Mouse (Mus musculus): Measurements from ENCODE around the gene Eipr1. TPM values are rescaled to one million over a fixed set of nuclear protein-coding genes. Genes with fewer than 3 reads are reported as not detected.

Eipr1 gene
- polyA plus RNA-seq, 1 experiment from 2014 or later = 70.8 TPM

DNA sequence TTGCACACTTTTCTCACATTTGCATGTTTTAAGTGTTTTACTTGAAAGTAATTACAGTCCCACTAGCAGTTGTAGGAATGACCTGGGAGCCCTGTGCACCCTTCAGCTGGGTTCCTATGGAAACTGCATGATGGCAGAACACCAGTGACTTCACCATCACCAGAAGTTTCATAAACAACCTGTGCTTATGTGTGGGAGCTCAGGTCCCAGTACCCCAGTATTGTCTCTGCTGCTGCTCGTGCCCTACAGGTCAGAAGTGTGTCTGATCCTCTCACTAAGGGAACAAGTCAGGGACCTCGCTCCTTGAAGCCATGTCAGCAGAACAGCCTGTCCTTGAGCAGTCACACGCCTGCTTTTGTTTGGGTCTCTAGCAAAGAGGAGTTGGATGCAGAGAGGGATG, 78.9 kb downstream of the Eipr1 start:
- Histone ChIP-seq H3K4me1 (no peaks in the 10 kb centered on the region), H3K9ac (replicated peaks) (no peak overlapping the region), H3K36me3 (0 out of 2 replicates have a peak, but pooled peaks cover 6% of the 10 kb centered on the region), H3K27me3 (replicated peaks) (no peaks in the 10 kb centered on the region), H3K4me2 (no peak overlapping the region), H3K27ac (replicated peaks) (no peak overlapping the region), H3K9me3 (replicated peaks) (no peaks in the 10 kb centered on the region), H3K4me3 (replicated peaks) (no peak overlapping the region)
- WGBS = 90% methylated on average over 3 of the region's 3 CpGs
- ATAC-seq (ENCODE audit: low FRiP score) = no peak

GRCm38 (mm10) chr12:28831066-28831733, 79.6 kb downstream of the Eipr1 start:
- Histone ChIP-seq H3K27ac (replicated peaks) (no peak overlapping the region), H3K36me3 (0 out of 2 replicates have a peak, but pooled peaks cover 6% of the 10 kb centered on the region), H3K9ac (replicated peaks) (no peak overlapping the region), H3K4me1 (0 out of 2 replicates have a peak, but pooled peaks cover 3% of the 10 kb centered on the region), H3K4me2 (no peak overlapping the region), H3K27me3 (replicated peaks) (no peaks in the 10 kb centered on the region), H3K9me3 (replicated peaks) (no peaks in the 10 kb centered on the region), H3K4me3 (replicated peaks) (no peak overlapping the region)
- ATAC-seq (ENCODE audit: low FRiP score) = no peak
- WGBS = 61% methylated on average over 7 of the region's 7 CpGs

GRCm38 (mm10) chr12:28834266-28834665, 82.7 kb downstream of the Eipr1 start:
- Histone ChIP-seq H3K9ac (replicated peaks) (no peak overlapping the region), H3K27ac (replicated peaks) (no peak overlapping the region), H3K27me3 (replicated peaks) (no peaks in the 10 kb centered on the region), H3K4me2 (no peak overlapping the region), H3K36me3 (0 out of 2 replicates have a peak, but pooled peaks cover under 1% of the 10 kb centered on the region), H3K4me3 (replicated peaks) (no peak overlapping the region), H3K9me3 (replicated peaks) (no peaks in the 10 kb centered on the region), H3K4me1 (peaks cover 11% of the 10 kb centered on the region; the same call in 1 of the 2 replicates)
- 85% methylated on average over 6 of the region's 6 CpGs for WGBS
- ATAC-seq (ENCODE audit: low FRiP score) = no peak

- WGBS = 89% methylated on average over 3 of the region's 3 CpGs
- no peak for ATAC-seq (ENCODE audit: low FRiP score)
These were observed 84.1 kb downstream of the Eipr1 start for GRCm38 (mm10) chr12:28835683-28836082.

DNA sequence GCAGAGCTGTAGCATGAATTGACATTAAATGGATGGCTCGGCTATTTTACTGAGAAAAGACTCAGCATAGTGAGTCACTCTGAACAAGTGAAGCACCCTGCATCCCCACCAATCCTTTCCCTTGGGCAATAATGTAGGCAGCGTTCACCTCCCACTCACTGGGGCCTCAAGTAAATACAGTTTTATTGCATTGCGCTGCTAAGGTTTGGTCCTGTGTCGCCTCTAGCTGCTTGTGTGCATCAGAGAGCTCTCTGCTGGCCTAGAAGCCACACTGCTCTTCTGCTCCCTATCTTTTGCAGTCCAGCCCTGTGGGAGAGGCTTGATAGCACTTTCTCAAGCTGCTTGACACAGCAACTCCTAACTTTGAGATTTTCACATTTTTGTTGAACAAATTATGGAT, 86.7 kb downstream of the Eipr1 start:
- 33% methylated on average over 4 of the region's 4 CpGs for whole genome bisulfite sequencing
- no peak overlapping the region for H3K4me3 ChIP-seq (replicated peaks)
- H3K9me3 ChIP-seq (replicated peaks) = no peaks in the 10 kb centered on the region
- 0 out of 2 replicates have a peak, but pooled peaks have one; percentile 38 for ATAC-seq (ENCODE audit: low FRiP score)
- no peaks in the 10 kb centered on the region for H3K27me3 ChIP-seq (replicated peaks)
- H3K4me1 ChIP-seq = peaks cover 11% of the 10 kb centered on the region; the same call in 1 of the 2 replicates
- H3K9ac ChIP-seq (replicated peaks) = no peak overlapping the region
- H3K36me3 ChIP-seq = no peaks in the 10 kb centered on the region
- no peak overlapping the region for H3K27ac ChIP-seq (replicated peaks)
- no peak overlapping the region for H3K4me2 ChIP-seq

More at GRCm38 (mm10) chr12:28835683-28836082, 84.1 kb downstream of the Eipr1 start:
- H3K36me3 ChIP-seq = no peaks in the 10 kb centered on the region
- H3K27me3 ChIP-seq (replicated peaks) = no peaks in the 10 kb centered on the region
- H3K9me3 ChIP-seq (replicated peaks) = no peaks in the 10 kb centered on the region
- no peak overlapping the region for H3K4me2 ChIP-seq
- H3K4me3 ChIP-seq (replicated peaks) = no peak overlapping the region
- no peak overlapping the region for H3K9ac ChIP-seq (replicated peaks)
- H3K4me1 ChIP-seq = peaks cover 11% of the 10 kb centered on the region; the same call in 1 of the 2 replicates
- H3K27ac ChIP-seq (replicated peaks) = no peak overlapping the region

DNA sequence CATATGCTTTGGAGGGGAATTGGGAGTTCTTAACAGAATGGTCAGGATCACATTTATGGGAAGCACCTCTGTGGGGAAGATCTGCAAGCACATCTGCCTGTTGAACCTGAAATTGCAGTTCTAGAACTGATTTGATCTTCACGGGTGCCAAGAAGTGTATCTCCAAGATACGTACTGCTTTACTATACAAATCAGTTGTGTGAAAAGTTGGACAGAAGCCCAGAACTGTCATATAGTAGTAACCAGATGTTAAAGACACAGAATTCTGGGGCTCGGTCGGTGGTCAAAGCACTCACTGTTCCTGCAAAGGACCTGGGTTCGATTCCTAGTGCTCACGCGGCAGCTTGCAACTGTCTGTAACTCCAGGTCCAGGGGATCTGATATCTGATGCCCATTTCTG, 87.4 kb downstream of the Eipr1 start:
- no peaks in the 10 kb centered on the region for H3K27me3 ChIP-seq (replicated peaks)
- no peak overlapping the region for H3K4me2 ChIP-seq
- WGBS = 78% methylated on average over 7 of the region's 7 CpGs
- no peak overlapping the region for H3K27ac ChIP-seq (replicated peaks)
- peaks cover 11% of the 10 kb centered on the region; the same call in 1 of the 2 replicates for H3K4me1 ChIP-seq
- H3K4me3 ChIP-seq (replicated peaks) = no peak overlapping the region
- H3K9ac ChIP-seq (replicated peaks) = no peak overlapping the region
- no peaks in the 10 kb centered on the region for H3K36me3 ChIP-seq
- no peaks in the 10 kb centered on the region for H3K9me3 ChIP-seq (replicated peaks)
- no peak for ATAC-seq (ENCODE audit: low FRiP score)

- no peaks in the 10 kb centered on the region for H3K27me3 ChIP-seq (replicated peaks)
- H3K9me3 ChIP-seq (replicated peaks) = no peaks in the 10 kb centered on the region
- ATAC-seq (ENCODE audit: low FRiP score) = no peak
- no peak overlapping the region for H3K9ac ChIP-seq (replicated peaks)
- H3K27ac ChIP-seq (replicated peaks) = no peak overlapping the region
- H3K4me2 ChIP-seq = no peak overlapping the region
- no peak overlapping the region for H3K4me3 ChIP-seq (replicated peaks)
- H3K4me1 ChIP-seq = peaks cover 8% of the 10 kb centered on the region; the same call in 1 of the 2 replicates
- H3K36me3 ChIP-seq = no peaks in the 10 kb centered on the region
- whole genome bisulfite sequencing = 76% methylated on average over 5 of the region's 5 CpGs
These were observed 89.6 kb downstream of the Eipr1 start for GRCm38 (mm10) chr12:28841179-28841698.

DNA sequence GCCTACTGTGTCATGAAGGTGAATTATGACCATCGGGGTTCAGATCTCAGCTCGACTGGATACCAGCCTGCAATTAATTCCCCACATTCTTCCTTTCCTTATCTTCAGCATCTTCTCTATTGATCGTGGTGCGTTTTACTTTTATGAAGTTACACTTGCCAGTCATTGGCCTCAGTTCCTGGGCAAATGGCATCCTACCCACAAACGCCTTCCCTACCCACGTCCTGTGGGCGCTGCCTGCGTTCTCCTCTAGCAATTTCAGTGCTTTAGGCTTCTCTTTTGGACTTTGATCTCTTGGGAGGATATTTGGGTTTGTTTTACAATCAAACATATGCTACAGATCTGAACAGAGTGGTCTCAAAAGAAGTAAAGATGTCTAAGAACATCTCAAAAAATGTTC, 94.2 kb downstream of the Eipr1 start:
- no peaks in the 10 kb centered on the region for H3K9me3 ChIP-seq (replicated peaks)
- 86% methylated on average over 8 of the region's 8 CpGs for WGBS
- no peaks in the 10 kb centered on the region for H3K27me3 ChIP-seq (replicated peaks)
- no peak overlapping the region for H3K9ac ChIP-seq (replicated peaks)
- no peak overlapping the region for H3K27ac ChIP-seq (replicated peaks)
- H3K4me2 ChIP-seq = no peak overlapping the region
- no peak overlapping the region for H3K4me3 ChIP-seq (replicated peaks)
- H3K4me1 ChIP-seq = peaks cover 16% of the 10 kb centered on the region
- no peaks in the 10 kb centered on the region for H3K36me3 ChIP-seq
- no peak for ATAC-seq (ENCODE audit: low FRiP score)

DNA sequence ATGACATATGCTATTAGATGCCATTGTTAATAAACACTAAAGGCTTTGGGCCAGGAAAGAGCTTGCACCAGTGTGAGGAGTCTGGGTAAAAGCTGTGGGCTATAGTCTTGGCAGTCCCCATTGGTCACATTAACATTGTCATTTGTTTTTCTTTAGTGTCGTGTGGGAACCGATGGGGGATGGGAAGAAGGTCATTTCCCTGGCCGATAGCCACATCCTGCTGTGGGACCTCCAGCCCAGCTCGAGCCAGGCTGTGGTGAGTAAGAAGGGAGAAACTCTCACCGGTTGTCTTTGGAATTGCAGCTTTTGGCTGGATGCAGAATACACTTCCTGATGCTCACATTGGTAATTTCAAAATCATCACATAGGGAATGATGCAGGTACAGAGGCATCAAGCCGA, 95.8 kb downstream of the Eipr1 start:
- Histone ChIP-seq H3K27ac (replicated peaks) (no peak overlapping the region), H3K4me2 (no peak overlapping the region), H3K9me3 (replicated peaks) (no peaks in the 10 kb centered on the region), H3K9ac (replicated peaks) (no peak overlapping the region), H3K36me3 (no peaks in the 10 kb centered on the region), H3K4me1 (peaks cover 16% of the 10 kb centered on the region), H3K4me3 (replicated peaks) (no peak overlapping the region), H3K27me3 (replicated peaks) (no peaks in the 10 kb centered on the region)
- 71% methylated on average over 6 of the region's 6 CpGs for WGBS
- no peak for ATAC-seq (ENCODE audit: low FRiP score)

GRCm38 (mm10) chr12:28848726-28849612, 97.4 kb downstream of the Eipr1 start:
- no peak overlapping the region; the same call in 1 of the 2 replicates for H3K9ac ChIP-seq (replicated peaks)
- no peak overlapping the region for H3K4me2 ChIP-seq
- H3K4me3 ChIP-seq (replicated peaks) = no peak overlapping the region
- peaks cover 16% of the 10 kb centered on the region for H3K4me1 ChIP-seq
- peak; percentile 61; the same call in 1 of the 2 replicates for ATAC-seq (ENCODE audit: low FRiP score)
- H3K36me3 ChIP-seq = no peaks in the 10 kb centered on the region
- H3K27me3 ChIP-seq (replicated peaks) = no peaks in the 10 kb centered on the region
- 37% methylated on average over 18 of the region's 18 CpGs for WGBS
- no peaks in the 10 kb centered on the region for H3K9me3 ChIP-seq (replicated peaks)
- peak overlapping the region; percentile 80 for H3K27ac ChIP-seq (replicated peaks)

DNA sequence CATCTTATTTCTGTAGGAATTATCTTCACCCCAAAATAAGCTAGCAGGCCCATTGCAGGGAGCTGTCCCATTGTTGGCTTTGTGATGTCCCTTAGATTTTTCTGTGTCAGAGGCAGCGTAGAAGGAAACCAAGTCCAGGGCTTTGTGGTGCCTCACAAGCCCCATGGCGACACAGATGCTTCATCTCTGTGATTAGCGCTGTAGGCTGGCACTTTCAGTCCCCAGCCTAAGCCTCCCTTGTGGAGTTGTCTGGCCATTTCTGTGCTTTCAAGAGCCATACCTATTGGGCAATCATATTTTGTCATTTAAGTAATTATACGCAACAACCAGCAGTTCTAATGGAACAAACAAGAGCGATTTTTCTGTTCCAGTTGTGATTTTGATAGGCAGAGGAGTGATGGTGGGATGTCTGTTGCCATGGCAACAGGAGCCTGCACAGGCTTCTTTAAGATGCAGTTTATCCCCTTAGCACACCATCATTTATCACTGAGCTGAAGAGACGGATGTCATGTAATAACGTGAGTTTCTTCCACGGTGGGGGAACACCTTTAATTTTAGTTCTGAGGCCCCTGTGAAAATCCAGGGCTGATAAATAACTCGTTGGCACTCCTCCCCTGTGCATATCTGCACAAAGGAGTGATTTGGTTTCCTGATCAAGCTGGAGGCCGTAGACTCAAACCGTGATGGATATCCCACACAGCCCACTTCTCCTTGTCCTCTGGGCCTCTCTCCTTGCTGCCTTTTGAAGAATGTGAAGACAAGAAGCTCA, 108.1 kb downstream of the Eipr1 start:
- no peak overlapping the region for H3K4me3 ChIP-seq (replicated peaks)
- H3K9ac ChIP-seq (replicated peaks) = no peak overlapping the region
- no peaks in the 10 kb centered on the region for H3K36me3 ChIP-seq
- no peaks in the 10 kb centered on the region for H3K27me3 ChIP-seq (replicated peaks)
- peak overlapping the region; percentile 92 for H3K27ac ChIP-seq (replicated peaks)
- peaks cover 58% of the 10 kb centered on the region for H3K4me1 ChIP-seq
- H3K4me2 ChIP-seq = no peak overlapping the region
- ATAC-seq (ENCODE audit: low FRiP score) = peak; percentile 86
- 18% methylated on average over 11 of the region's 11 CpGs for WGBS
- no peaks in the 10 kb centered on the region for H3K9me3 ChIP-seq (replicated peaks)
